ENCODE assay signal across 13 mouse cellular contexts in genomic region chr6:78460191-78460825, GRCm38 (mm10). TPM values are rescaled to one million over a fixed set of nuclear protein-coding genes. Genes with fewer than 3 reads are reported as not detected.
DNase-seq lines count a peak whose midpoint lies in the region; ATAC-seq and TF ChIP-seq lines count a peak whose summit lies in the region.
"Had no signal": no experiment of that assay in that cellular context is flagged by ENCODE, and none has a peak within 500 bp of the region (broad histone marks: within the 10 kb centered on the region; RNA-seq: fewer than 3 reads in every experiment).

No protein-coding gene starts in this region.

- peak; percentile 31 for DNase-seq in embryonic facial prominence, embryonic 14.5 days (ENCODE audit: low spot score)
- DNase-seq in forebrain, postnatal 0 days = peak; percentile 70
- peak; percentile 8 to 21 for DNase-seq in layer of hippocampus, postnatal 25 days (ENCODE audit: extremely low spot score in 1 of 2, low spot score in 1 of 2)
- DNase-seq in retina, postnatal 1 day = peak; percentile 51
- DNase-seq in limb, embryonic 10.5 days (ENCODE audit: low spot score) = no peak
- no peak for DNase-seq in heart, adult 9 months (ENCODE audit: low spot score in 2 of 2)
- no peak for DNase-seq in lung, postnatal 4 days
- DNase-seq: adrenal gland, postnatal 10 days; thymus, adult 18-20 months had no signal

- H3K9ac ChIP-seq in embryonic facial prominence, embryonic 14.5 days (ENCODE audit: low read depth, low read length) = no peak overlapping the region
- H3K9ac ChIP-seq in forebrain, postnatal 0 days = no peak overlapping the region

- no peak for TF ChIP-seq CTCF in forebrain, postnatal 0 days (IDR thresholded peaks at IDR 0.05; ENCODE audit: low read depth)

- no peak overlapping the region for H3K27ac ChIP-seq in embryonic facial prominence, embryonic 14.5 days (replicated peaks; ENCODE audit: low read depth, low read length)
- H3K27ac ChIP-seq in forebrain, postnatal 0 days (ENCODE audit: low read depth, low read length) = peak overlapping the region; percentile 60
- no peak overlapping the region for H3K27ac ChIP-seq in limb, embryonic 10.5 days

- no peaks in the 10 kb centered on the region for H3K36me3 ChIP-seq in embryonic facial prominence, embryonic 14.5 days (ENCODE audit: control insufficient read depth, insufficient read depth, low read length)
- H3K36me3 ChIP-seq in forebrain, postnatal 0 days (ENCODE audit: insufficient read depth) = no peaks in the 10 kb centered on the region
- H3K36me3 ChIP-seq in limb, embryonic 10.5 days = no peaks in the 10 kb centered on the region
- H3K36me3 ChIP-seq: G1E had no signal

- no peak overlapping the region for H3K4me2 ChIP-seq in embryonic facial prominence, embryonic 14.5 days (ENCODE audit: low read depth, low read length)
- H3K4me2 ChIP-seq in forebrain, postnatal 0 days (ENCODE audit: low read depth) = no peak overlapping the region

- H3K27me3 ChIP-seq in embryonic facial prominence, embryonic 14.5 days (replicated peaks; ENCODE audit: control insufficient read depth, insufficient read depth, low read length) = no peaks in the 10 kb centered on the region
- no peaks in the 10 kb centered on the region for H3K27me3 ChIP-seq in forebrain, postnatal 0 days (ENCODE audit: insufficient read depth, low read length)
- no peaks in the 10 kb centered on the region for H3K27me3 ChIP-seq in limb, embryonic 10.5 days (ENCODE audit: low read depth, poor library complexity, severe bottlenecking)

- H3K9me3 ChIP-seq in embryonic facial prominence, embryonic 14.5 days (ENCODE audit: control insufficient read depth, low read length) = no peaks in the 10 kb centered on the region
- H3K9me3 ChIP-seq in forebrain, postnatal 0 days (ENCODE audit: low read length) = no peaks in the 10 kb centered on the region
- no peaks in the 10 kb centered on the region for H3K9me3 ChIP-seq in limb, embryonic 10.5 days (replicated peaks)
- H3K9me3 ChIP-seq: G1E had no signal

- no peak overlapping the region for H3K4me3 ChIP-seq in embryonic facial prominence, embryonic 14.5 days (ENCODE audit: low read depth, low read length)
- H3K4me3 ChIP-seq in forebrain, postnatal 0 days (ENCODE audit: low read depth, low read length) = no peak overlapping the region
- H3K4me3 ChIP-seq in limb, embryonic 10.5 days = no peak overlapping the region

- no peaks in the 10 kb centered on the region for H3K4me1 ChIP-seq in embryonic facial prominence, embryonic 14.5 days (ENCODE audit: control insufficient read depth, insufficient read depth, low read length)
- no peaks in the 10 kb centered on the region for H3K4me1 ChIP-seq in forebrain, postnatal 0 days (ENCODE audit: insufficient read depth)
- H3K4me1 ChIP-seq in limb, embryonic 10.5 days = no peaks in the 10 kb centered on the region

- whole genome bisulfite sequencing in embryonic facial prominence, embryonic 14.5 days = 35% methylated on average over 3 of the region's 3 CpGs
- 23% methylated on average over 3 of the region's 3 CpGs for WGBS in forebrain, postnatal 0 days
- 73% methylated on average over 3 of the region's 3 CpGs for WGBS in limb, embryonic 10.5 days

- peak; percentile 86 for ATAC-seq in embryonic facial prominence, embryonic 14.5 days (ENCODE audit: low read depth)
- peak; percentile 98 for ATAC-seq in forebrain, postnatal 0 days

RNA-seq across cellular contexts. Expression of gene Reg3g, which starts 8.4 kb away (rescaled TPM):
- 19.8 and 33.6 TPM in 2 replicates for polyA plus RNA-seq in embryonic facial prominence, embryonic 14.5 days (2014; fragmentation: Nextera tagmentation; extraction: Ambion mirVana)
- total RNA-seq in forebrain, postnatal 0 days (2014; rRNA removed) = not detected in 2 replicates
- not detected in 2 replicates for polyA plus RNA-seq in forebrain, postnatal 0 days (2015; fragmentation: Nextera tagmentation; extraction: Ambion mirVana)
- total RNA-seq in layer of hippocampus, postnatal 25 days (2021) = not detected
- polyA plus RNA-seq in limb, embryonic 10.5 days (2016; fragmentation: Nextera tagmentation; extraction: Ambion mirVana) = not detected in 2 replicates
- total RNA-seq: adrenal gland, postnatal 10 days; G1E had no signal
- polyA plus RNA-seq: G1E; kidney, adult 2 months; liver, embryonic 16.5 days had no signal

RNA-seq across cellular contexts. Expression of gene Reg1, which starts 37.8 kb away (rescaled TPM):
- not detected in 2 replicates for polyA plus RNA-seq in embryonic facial prominence, embryonic 14.5 days (2014; fragmentation: Nextera tagmentation; extraction: Ambion mirVana)
- total RNA-seq in forebrain, postnatal 0 days (2014; rRNA removed) = not detected in 2 replicates
- not detected in 2 replicates for polyA plus RNA-seq in forebrain, postnatal 0 days (2015; fragmentation: Nextera tagmentation; extraction: Ambion mirVana)
- total RNA-seq in layer of hippocampus, postnatal 25 days (2021) = not detected
- not detected in 2 replicates for polyA plus RNA-seq in limb, embryonic 10.5 days (2016; fragmentation: Nextera tagmentation; extraction: Ambion mirVana)
- total RNA-seq: adrenal gland, postnatal 10 days; G1E; heart, adult 8-10 months had no signal
- polyA plus RNA-seq: G1E; kidney, adult 2 months had no signal

Comparison
In these comparisons a context has a peak if more than half of its experiments do, and no peak if none do; other contexts are left out.
1. DNase-seq: peak in embryonic facial prominence, embryonic 14.5 days (single experiment), forebrain, postnatal 0 days (single experiment), layer of hippocampus, postnatal 25 days (2 of 2) and retina, postnatal 1 day (single experiment); none in limb, embryonic 10.5 days (single experiment), heart, adult 9 months (0 of 2) and lung, postnatal 4 days (0 of 2).
2. RNA of gene Reg3g, which starts 8.4 kb away (polyA plus RNA-seq): 19.8 to 33.6 TPM in embryonic facial prominence, embryonic 14.5 days; not detected in forebrain, postnatal 0 days and not detected in limb, embryonic 10.5 days; every median in the first group is over 10 times any median in the second.